Mouse (Mus musculus) left cerebral cortex, postnatal 14 days (tissue): ENCODE data around the gene Pnpla6. TPM values are rescaled to one million over a fixed set of nuclear protein-coding genes. Genes with fewer than 3 reads are reported as not detected.
A peak's percentile ranks its signal among the peaks of the same experiment; 100 is the strongest.
"Not testable (repeated sequence)": the region's sequence is repeated elsewhere in the genome, so short reads cannot be mapped to it uniquely, and the experiment has no call there.

Source experiments
- DNase-seq, 2 experiments: peaks; one replicate each; pipeline ENCODE4 v3.0.0; 2021 to 2022; ENCODE audit warnings: low spot score in 2 of 2, mixed read lengths in 1 of 2
- intact Hi-C: fragments of 180-260 bp; cut with DNase I; formaldehyde crosslinking; loops from one replicate; pipeline ENCODE4 v1.15.1; 2025
- total RNA-seq, 2 experiments: library from RNA; stranded (reverse); gene quantifications; 2 replicates each; pipeline ENCODE4 v1.2.3; 2021

Gene Pnpla6
- total RNA-seq, 2 experiments from 2014 or later = 70.2 to 74.8 TPM

DNA sequence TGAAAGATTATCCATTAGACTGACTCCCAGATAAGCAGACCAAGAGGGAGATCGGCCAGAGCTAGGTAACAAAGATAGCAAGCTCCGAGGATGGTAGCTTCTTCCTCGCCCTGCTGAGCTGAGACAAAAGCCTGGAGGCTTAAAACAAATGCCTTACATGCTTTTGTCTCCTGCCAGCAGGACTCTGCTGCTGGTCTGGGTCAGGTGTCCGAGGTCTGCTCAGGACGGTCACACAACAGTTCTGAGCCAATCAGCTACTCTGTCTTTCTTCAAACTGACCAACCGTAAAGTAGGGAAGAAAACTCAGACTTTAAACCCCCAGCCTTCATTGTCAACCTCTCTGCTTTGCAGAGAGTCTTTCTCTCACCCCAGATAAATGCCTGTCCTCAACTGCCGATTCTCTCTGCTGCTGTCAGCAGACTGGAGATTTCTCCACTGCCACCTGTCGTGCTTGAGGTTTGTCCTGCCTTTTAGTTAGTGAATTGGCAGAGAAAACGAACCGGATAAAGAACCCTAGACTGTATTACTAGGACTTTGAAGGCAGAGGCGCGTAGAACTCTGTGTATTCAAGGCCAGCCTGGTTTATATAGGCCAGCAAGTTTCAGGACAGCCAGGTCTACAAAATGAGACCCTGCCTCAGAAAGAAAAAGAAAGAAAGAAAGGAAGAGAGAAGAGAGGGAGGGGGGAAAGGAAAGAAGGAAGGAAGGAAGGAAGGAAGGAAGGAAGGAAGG, 52.6 kb downstream of the Pnpla6 start, which contains the start of gene C330021F23Rik:
Gene C330021F23Rik (plus strand): TSS at position 350 of the 731 bp plus-strand sequence.
- no peak for DNase-seq
- intact Hi-C loops = no loop called here

DNA sequence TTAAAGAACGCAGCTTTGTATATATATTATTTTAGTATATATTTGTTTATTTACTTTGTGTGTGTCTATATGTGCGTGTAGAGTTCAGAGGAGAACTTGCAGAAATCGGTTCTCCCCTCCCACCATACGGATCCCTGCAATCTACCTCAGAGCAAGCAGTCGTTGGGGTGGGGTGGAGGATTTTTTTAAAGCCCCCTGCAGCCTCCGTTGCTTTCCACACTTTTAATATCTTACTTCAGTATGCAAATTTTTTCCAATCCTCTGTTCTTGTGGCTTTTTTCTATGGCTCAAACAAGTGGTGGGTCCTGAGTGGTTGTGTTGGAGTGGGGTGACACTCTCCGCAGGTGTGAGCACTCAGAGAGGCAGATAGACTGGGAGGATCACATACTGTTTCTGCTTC, 53.2 kb downstream of the Pnpla6 start:
- intact Hi-C loops = no loop called here
- DNase-seq = no peak

DNA sequence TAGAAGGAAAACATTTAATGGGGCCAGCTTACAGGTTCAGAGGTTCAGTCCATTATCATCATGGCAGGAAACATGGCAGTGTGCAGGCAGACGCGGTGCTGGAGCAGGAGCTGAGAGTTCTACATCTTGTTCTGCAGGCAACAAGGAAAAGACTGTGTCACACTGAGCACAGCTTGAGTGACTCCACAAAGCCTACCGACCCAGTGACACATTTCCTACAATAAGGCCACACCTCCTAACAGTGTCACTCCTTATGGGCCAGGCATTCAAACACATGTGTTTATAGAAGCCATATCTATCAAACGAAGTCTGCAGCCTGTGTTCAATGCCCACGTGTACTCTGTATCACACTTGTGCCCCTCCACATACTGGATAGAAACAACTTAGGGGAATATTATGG, 54.6 kb downstream of the Pnpla6 start:
- intact Hi-C loops = no loop called here
- DNase-seq = no peak

DNA sequence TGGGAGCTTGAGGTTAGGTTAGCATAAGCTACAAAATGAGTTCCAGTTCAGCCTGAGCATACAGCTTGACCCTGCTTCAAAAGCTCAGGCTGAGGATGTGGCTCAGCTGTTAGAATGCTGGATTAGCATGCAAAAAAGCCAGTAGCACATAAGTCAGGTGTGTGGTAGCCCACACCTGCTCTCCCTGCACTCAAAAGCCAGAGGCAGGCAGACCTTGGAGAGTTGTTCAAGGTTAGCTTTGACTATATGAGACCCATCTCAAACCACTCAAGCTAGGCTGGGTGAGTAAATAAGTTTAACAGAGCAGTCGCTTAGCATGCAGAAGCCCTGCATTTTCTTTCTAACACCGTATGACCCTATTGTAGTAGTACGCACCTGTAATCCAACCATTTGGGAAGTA, 59.4 kb downstream of the Pnpla6 start:
- DNase-seq = no peak
- intact Hi-C loops = no loop called here

DNA sequence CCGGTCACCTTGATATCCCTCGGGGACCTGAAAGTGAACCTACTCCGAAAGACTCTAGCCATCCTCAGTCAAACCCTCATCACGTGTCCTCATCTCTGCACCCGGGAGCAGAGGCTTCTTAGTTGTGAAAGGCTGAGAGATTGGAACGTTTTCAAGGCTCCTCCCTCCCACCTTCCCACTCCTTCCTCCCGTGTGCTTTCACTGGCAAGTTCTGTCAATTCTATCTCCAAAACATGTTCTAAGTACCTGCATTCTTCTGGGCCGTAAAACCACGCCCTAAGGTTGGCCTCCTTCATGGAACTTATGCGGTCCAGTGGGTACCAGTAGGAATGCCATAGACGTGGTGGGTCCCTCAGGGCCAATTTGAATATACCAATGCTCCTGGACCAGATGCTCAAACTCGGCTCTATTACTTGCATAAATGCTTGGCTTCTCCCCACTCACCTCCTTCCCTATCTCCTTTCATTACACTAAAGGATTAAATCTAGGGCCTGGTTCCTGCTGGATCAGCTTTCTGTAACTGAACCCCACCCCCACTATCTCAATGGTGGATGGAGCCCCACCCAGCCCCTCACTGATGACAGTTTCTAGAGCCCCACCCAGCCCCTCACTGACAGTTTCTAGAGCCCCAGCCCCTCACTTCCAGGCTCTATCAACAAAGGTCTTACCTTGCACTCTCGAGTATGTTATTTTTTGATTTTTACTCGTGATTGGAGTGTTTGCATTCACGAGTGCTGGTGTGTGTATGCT, 61.2 kb downstream of the Pnpla6 start:
- intact Hi-C loops = no loop called here
- no peak for DNase-seq

DNA sequence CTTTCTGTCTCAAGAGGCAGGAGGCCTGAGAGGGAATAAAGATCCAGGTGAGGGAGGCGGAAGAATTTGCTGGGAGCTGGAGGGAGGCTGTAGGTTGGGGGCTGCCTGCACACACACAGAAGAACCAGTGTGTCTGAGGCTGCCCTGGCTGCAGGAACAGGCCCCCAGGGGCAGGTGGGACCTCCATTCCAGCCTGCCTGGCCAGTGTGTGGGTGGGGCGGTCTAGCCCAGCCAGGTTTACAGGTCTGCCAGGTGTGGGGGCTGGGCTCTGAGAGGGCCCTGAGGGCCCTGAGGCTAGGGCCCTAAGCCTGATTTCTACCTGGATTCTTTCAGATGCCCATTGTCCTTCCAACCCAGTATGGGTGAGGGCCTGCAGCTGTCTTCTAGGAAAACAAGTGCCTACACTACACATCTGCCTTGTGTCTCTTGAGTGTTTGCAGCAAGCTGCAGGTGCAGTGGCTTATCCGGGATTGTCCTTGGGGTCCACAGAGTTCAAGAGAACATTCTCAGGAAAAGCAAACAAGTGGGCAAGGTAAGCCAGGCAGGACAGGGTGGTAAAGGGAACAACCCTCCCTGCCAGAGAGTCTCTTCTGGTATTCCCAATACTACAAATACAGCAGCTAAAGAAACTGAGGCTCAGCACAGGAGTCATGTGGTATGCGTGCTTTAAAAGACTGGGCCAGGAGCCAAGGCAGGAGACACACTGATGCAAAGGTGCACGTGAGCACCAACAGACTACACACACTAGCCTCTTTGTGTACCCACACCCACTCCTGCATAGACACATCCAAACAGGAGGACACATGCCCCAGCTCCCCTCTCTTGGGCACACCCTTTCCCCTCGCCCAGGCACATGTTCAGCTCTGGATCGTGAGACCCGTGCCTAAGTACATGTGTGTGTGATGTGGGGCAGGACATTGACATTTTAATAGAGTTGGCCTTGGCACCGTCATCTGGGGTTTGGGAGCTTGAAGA, 64.5 kb downstream of the Pnpla6 start:
- intact Hi-C loops = no loop called here
- no peak for DNase-seq

DNA sequence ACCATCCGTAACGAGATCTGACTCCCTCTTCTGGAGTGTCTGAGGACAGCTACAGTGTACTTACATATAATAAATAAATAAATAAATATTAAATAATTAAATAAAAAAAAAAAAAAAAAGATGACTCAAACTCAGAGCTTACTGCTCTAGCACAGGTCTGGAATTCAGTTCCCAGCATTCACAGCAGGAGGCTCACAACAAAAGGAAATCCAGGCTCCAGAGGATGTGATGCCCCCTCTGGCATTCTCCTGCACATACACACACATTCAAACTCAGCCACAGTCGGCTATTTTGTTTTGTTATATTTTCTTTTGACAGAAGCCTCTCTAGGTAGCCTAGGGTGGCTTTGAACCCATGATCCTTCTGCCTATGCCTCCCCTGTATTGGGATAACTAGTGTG, 66.8 kb downstream of the Pnpla6 start:
- DNase-seq, intact Hi-C loops: not testable (repeated sequence)

DNA sequence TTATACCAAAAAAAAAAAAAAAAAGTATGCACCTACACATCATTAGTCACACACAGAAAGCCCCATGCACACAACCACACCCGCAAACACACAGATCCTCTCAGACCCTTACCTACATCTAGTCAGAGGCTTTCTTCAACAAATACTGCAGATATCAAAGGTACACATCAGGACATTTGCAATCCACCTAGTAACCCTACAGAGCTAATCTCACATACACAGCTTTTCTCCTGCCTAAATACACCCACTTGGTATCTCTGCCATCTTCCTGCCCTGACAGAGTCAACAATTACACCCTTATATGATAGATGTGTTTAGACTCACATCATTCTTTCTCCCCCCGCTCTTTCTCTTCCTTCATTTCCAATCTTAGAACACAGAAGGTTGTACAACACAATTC, 71.3 kb downstream of the Pnpla6 start:
- intact Hi-C loops = no loop called here
- DNase-seq = no peak

DNA sequence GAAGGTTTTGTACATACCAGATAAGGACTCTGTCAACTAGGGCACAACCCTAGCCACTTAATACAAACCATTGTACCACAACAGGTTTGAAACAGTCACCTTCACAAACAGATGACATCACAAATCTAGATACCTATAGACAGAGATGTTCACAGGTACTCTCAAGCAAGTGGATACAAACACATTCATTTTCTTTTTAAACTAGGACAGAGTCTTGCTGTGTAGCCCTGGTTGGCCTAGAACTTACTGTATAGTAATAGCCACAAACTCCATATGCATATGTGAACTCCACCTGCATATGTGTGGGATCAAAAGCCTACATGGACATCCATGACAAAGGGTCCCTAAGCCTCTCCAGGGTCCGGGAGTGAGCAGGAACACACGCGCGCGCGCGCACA, 71.8 kb downstream of the Pnpla6 start, which contains the start of gene Camsap3:
Gene Camsap3 (plus strand): TSS at position 301 of the 398 bp plus-strand sequence.
- DNase-seq = no peak
- intact Hi-C loops = no loop called here

DNA sequence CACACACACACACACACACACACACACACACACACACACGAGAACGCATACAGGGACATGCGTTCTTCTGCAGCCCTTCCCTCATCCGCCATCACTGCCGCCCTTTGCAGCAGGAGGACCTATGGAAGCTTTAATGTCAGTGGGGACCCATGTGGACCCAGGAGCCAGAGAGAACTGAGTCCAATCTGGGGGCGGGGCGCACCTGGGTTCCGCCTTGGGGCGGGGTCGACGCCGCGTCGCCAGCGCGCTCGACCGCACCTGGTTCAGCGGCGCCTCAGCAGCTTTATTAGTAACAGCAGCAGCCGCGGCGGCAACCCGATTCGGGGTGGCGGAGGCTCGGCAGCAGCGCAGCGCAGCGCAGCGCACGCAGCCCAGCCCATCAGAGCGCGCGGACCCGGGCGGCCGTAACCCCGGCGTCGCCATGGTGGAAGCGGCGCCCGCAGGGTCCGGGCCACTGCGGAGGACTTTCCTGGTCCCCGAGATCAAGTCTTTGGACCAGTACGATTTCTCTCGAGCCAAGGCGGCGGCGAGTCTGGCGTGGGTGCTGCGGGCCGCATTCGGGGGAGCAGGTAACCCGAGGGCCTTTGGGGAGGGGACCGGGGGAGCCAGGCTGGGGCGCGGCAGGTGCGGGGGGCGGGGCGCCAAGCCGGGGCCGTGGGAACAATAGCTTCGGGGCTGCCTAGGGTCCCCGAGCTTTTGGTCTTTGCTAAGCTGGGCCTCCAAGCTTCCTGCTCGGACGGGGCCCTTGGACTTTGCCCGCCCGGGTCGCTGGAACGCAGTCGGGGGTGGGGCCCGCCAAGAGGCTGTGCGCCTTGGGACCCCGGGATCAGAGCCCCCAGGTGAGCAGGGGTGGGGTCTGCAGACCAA, 72.4 kb downstream of the Pnpla6 start:
- DNase-seq = peak; percentile 71 to 75
- intact Hi-C loops = no loop called here

DNA sequence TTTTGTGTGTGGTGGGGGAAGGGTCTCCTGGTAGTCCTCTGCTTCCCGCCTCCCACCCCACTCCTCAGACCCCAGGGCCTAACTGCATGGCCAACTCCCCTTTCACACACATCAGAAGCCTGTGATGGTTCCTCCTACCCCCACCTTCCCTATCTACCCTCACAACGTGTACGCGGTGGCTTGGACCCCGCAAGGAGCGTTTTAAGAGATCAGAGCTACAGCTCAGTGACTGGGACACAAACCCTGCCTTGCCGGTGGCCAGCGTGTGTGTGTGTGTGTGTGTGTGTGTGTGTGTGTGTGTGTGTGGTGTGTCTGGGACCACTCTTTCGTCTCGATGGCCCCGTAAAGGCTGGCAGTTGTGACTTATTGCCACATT, 73.1 kb downstream of the Pnpla6 start:
- intact Hi-C loops = no loop called here
- DNase-seq = peak in 1 of 2 experiments; percentile 21

DNA sequence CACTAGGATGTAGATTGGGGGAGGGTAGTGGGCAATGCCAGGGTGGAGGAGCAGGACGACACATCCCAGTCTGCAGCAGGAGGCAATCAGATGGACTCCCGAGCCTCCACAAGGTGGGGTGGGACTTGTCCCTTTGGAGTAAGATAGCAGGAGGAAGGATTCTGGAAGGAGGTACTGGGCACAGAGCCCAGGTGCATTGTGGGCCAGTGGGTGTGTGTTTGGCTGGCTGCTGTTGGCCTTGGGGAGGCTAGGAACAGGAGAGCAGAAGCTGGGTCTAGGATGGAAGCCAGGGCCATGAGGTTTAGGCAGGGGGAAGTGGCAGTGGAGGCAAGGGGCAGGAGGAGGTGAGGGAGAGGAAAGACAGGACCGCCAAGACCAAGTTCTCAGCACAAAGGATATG, 78.3 kb downstream of the Pnpla6 start:
- no peak for DNase-seq
- intact Hi-C loops = no loop called here

Other genes with a start within 250 kb of the Pnpla6 start
- gene Insr, start 235.8 kb upstream of the Pnpla6 start, total RNA-seq = 10 to 100 TPM; 45.3 to 48.9 TPM
- not detected for gene A430078G23Rik, start 162.0 kb upstream of the Pnpla6 start, total RNA-seq
- 10 to 100 TPM; 38.1 to 40.7 TPM for gene Arhgef18, start 122.4 kb upstream of the Pnpla6 start, total RNA-seq
- 1 to 10 TPM in 1 of 2 experiments, under 1 TPM in 1; 0.74 to 1.2 TPM for gene Pex11g, start 47.7 kb upstream of the Pnpla6 start, total RNA-seq
- under 1 TPM; 0.21 to 0.53 TPM for gene Tex45, start 44.5 kb upstream of the Pnpla6 start, total RNA-seq
- gene Zfp358, start 22.2 kb upstream of the Pnpla6 start, total RNA-seq = 10 to 100 TPM; 25.3 to 26.4 TPM
- gene Mcoln1, start 14.9 kb upstream of the Pnpla6 start, total RNA-seq = 10 to 100 TPM; 79.9 to 81.5 TPM
- gene C330021F23Rik, start 52.6 kb downstream of the Pnpla6 start, total RNA-seq = not detected
- gene Camsap3, start 71.9 kb downstream of the Pnpla6 start, total RNA-seq = 10 to 100 TPM; 45.8 to 45.9 TPM
- 10 to 100 TPM; 32.7 to 34.4 TPM for gene Xab2, start 105.9 kb downstream of the Pnpla6 start, total RNA-seq
- 10 to 100 TPM; 88.1 to 92.9 TPM for gene Pet100, start 106.2 kb downstream of the Pnpla6 start, total RNA-seq
- 1 to 10 TPM in 1 of 2 experiments, under 1 TPM in 1; 0.78 to 1.1 TPM for gene Pcp2, start 110.2 kb downstream of the Pnpla6 start, total RNA-seq
- 10 to 100 TPM; 39.2 to 50.8 TPM for gene Stxbp2, start 115.6 kb downstream of the Pnpla6 start, total RNA-seq
- under 1 TPM; 0.42 to 0.53 TPM for gene Retn, start 140.4 kb downstream of the Pnpla6 start, total RNA-seq
- gene Mcemp1, start 150.4 kb downstream of the Pnpla6 start, total RNA-seq = under 1 TPM in 1 of 2 experiments, not detected in 1; 0.24 TPM
- 10 to 100 TPM; 16.3 to 18.6 TPM for gene Fcor, start 157.0 kb downstream of the Pnpla6 start, total RNA-seq
- gene Trappc5, start 160.9 kb downstream of the Pnpla6 start, total RNA-seq = 10 to 100 TPM; 27.5 to 28.6 TPM
- gene Fcer2a, start 178.8 kb downstream of the Pnpla6 start, total RNA-seq = not detected
- not detected for gene Clec4g, start 205.3 kb downstream of the Pnpla6 start, total RNA-seq
- not detected for gene Cd209a, start 233.6 kb downstream of the Pnpla6 start, total RNA-seq